Mouse (Mus musculus): ENCODE measurements around the gene Ak7. TPM values are rescaled to one million over a fixed set of nuclear protein-coding genes. Genes with fewer than 3 reads are reported as not detected.

Ak7 gene
- polyA plus RNA-seq, 2 experiments = 0.04 TPM; not detected in 1

DNA sequence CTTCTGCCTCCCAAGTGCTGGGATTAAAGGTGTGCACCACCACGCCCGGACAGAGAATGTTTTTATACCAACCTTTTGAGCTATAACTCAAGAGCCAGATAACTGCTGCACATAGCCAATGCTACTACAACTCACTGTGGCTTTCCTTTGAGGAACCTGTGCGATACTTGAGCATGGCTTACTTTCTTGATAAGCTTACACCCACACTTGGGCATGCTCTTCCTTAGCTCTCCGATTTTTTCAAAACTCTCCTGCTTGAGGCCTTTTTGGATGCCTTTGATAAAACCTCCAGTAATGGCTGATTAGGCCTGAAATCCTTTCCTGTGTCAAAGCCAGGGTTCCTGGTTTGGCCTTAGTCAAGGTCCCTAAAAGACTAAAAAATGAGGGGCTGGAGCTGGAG lies 71.9 kb downstream of the Ak7 start:
- no peaks in the 10 kb centered on the region for H3K36me3 ChIP-seq (replicated peaks; ENCODE audit: control insufficient read depth, insufficient read depth, low read depth)
- no peak for TF ChIP-seq CTCF (IDR thresholded peaks at IDR 0.05; ENCODE audit: low read depth)
- TF ChIP-seq EP300 (IDR thresholded peaks at IDR 0.05; ENCODE audit: low read depth) = no peak
- DNase-seq (ENCODE audit: low read depth in 3 of 3, low spot score in 3 of 3) (no peak), ATAC-seq (ENCODE audit: insufficient read depth) (no peak)
- H3K4me3 ChIP-seq (ENCODE audit: insufficient read depth in 1 of 2, low read depth in 2 of 2, low read length in 2 of 2) = no peak overlapping the region
- H3K9me3 ChIP-seq (ENCODE audit: control insufficient read depth, low read length) = no peaks in the 10 kb centered on the region
- H3K9ac ChIP-seq (replicated peaks) = no peak overlapping the region
- no peak overlapping the region for H3K4me2 ChIP-seq (ENCODE audit: low read depth)
- no peak overlapping the region for H3K27ac ChIP-seq
- H3K4me1 ChIP-seq (replicated peaks; ENCODE audit: control insufficient read depth in 2 of 2, insufficient read depth in 2 of 2, low read length in 1 of 2) = no peaks in the 10 kb centered on the region
- WGBS (ENCODE audit: insufficient replicate concordance) = 46% methylated on average over 4 of the region's 4 CpGs
- H3K27me3 ChIP-seq (ENCODE audit: control insufficient read depth, insufficient read depth, low read length) = no peaks in the 10 kb centered on the region

DNA sequence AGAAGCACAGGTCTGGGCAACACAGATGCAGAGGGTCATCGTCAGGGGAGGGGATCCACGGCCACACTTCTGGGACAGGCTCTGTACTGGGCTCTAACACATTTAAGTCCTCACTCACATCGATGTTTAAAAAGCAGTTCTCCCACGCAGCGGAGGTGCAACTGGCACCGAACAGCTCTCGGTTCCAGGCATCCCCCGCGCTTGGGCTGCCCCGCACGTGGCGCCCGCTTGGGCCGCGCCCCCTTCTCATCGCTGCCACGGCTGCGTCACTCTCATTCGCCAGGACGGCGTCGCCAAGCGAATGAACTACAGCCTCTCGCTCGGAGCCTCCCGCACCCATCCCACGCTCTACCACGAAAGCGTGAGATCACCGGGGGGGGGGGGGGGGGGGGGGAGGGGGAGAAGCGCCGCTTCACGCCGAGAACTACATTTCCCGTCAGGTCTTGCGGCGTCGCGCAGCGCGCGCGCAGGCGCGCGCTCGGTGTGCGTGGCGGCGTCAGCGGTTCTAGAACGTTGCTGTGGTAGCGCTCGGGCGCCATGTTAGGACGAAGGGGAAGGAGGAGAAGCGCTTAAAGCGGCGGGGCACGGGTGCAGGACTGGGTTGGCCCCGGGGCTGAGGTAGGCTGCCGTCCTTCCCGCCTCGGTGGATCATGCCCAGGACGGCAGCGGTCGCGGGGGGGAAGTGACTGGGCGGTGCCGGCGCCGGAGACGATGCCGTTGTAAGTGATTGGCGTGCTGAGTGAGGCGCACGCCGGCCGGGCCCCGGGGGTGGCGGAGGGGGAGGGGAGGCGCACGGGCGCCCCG lies 78.6 kb downstream of the Ak7 start, which contains the start of gene Papola:
Gene Papola (plus strand): TSS at position 499 of the 804 bp plus-strand sequence.
- under 1% methylated on average over 80 of the region's 85 CpGs for WGBS (ENCODE audit: insufficient replicate concordance)
- no peaks in the 10 kb centered on the region for H3K9me3 ChIP-seq (ENCODE audit: control insufficient read depth, low read length)
- TF ChIP-seq CTCF (IDR thresholded peaks at IDR 0.05; ENCODE audit: low read depth) = no peak
- no peak for TF ChIP-seq EP300 (IDR thresholded peaks at IDR 0.05; ENCODE audit: low read depth)

DNA sequence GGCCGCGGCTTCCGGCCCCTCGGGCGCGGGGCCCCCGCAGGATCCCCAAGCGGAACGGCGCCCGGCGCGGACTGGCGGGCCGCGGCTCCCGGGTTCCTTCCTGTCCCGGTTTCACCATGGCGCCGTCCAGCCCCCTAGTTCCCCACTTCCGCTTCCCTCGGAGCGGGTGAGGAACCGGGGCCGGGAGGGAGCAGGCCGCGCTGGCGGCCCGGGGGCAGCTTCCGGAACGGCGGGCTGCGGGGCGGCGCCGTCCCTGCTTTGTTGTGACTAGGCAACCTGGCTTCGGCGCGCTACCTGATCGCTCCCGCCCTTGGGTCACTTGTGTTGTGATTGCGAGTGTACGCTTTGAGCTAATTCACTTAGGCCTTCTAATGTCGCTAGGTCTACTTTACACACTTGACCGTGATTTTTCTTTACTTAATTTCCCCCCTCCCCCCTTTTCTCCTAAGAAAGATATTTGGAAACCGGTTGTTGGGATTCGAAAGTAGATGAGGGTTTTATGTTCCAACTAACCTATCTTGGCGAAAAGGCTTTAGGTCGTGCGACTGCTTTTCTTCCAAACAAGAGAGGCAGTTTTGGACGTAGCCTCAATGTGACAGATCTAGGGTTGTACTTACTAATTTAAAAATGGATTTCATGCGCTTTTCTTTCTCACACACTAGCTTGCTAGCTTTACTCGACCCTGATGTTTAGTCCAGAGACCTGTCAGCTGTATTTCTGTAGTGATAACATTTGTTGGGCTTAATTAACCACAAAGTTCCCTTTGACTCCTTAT lies 79.4 kb downstream of the Ak7 start:
- Histone ChIP-seq H3K9me3 (ENCODE audit: control insufficient read depth, low read length) (no peaks in the 10 kb centered on the region), H3K4me1 (replicated peaks; ENCODE audit: control insufficient read depth in 2 of 2, insufficient read depth in 2 of 2, low read length in 1 of 2) (peaks cover 12 to 14% of the 10 kb centered on the region in 2 experiments; a peak in 3 of 4 replicates), H3K4me3 (ENCODE audit: insufficient read depth in 1 of 2, low read depth in 2 of 2, low read length in 2 of 2) (peak overlapping the region; percentile 78 to 92), H3K4me2 (ENCODE audit: low read depth) (peak overlapping the region; percentile 94), H3K9ac (replicated peaks) (peak overlapping the region; percentile 93), H3K27me3 (ENCODE audit: control insufficient read depth, insufficient read depth, low read length) (no peaks in the 10 kb centered on the region), H3K27ac (peak overlapping the region; percentile 68), H3K36me3 (replicated peaks; ENCODE audit: control insufficient read depth, insufficient read depth, low read depth) (no peaks in the 10 kb centered on the region; the same call in 1 of the 2 replicates)
- WGBS (ENCODE audit: insufficient replicate concordance) = under 1% methylated on average over 51 of the region's 53 CpGs
- DNase-seq (ENCODE audit: low read depth in 3 of 3, low spot score in 3 of 3) (peak; percentile 38 to 54 (median 49)), ATAC-seq (ENCODE audit: insufficient read depth) (peak; percentile 74)
- TF ChIP-seq CTCF (IDR thresholded peaks at IDR 0.05; ENCODE audit: low read depth) = no peak
- TF ChIP-seq EP300 (IDR thresholded peaks at IDR 0.05; ENCODE audit: low read depth) = no peak

More for the DNA sequence above, 78.6 kb downstream of the Ak7 start, which contains the start of gene Papola:
- no peaks in the 10 kb centered on the region for H3K27me3 ChIP-seq (ENCODE audit: control insufficient read depth, insufficient read depth, low read length)
- H3K9ac ChIP-seq (replicated peaks) = peak within 1 kb of the TSS; percentile 93
- no peaks in the 10 kb centered on the region; the same call in 1 of the 2 replicates for H3K36me3 ChIP-seq (replicated peaks; ENCODE audit: control insufficient read depth, insufficient read depth, low read depth)
- H3K4me3 ChIP-seq (ENCODE audit: insufficient read depth in 1 of 2, low read depth in 2 of 2, low read length in 2 of 2) = peak within 1 kb of the TSS; percentile 78 to 92
- peak; percentile 77 to 80 (median 79) for DNase-seq (ENCODE audit: low read depth in 3 of 3, low spot score in 3 of 3)
- peaks cover 9 to 13% of the 10 kb centered on the region in 2 experiments; a peak in 3 of 4 replicates for H3K4me1 ChIP-seq (replicated peaks; ENCODE audit: control insufficient read depth in 2 of 2, insufficient read depth in 2 of 2, low read length in 1 of 2)
- H3K27ac ChIP-seq = peak within 1 kb of the TSS; percentile 68
- peak; percentile 90 for ATAC-seq (ENCODE audit: insufficient read depth)
- H3K4me2 ChIP-seq (ENCODE audit: low read depth) = peak within 1 kb of the TSS; percentile 94

DNA sequence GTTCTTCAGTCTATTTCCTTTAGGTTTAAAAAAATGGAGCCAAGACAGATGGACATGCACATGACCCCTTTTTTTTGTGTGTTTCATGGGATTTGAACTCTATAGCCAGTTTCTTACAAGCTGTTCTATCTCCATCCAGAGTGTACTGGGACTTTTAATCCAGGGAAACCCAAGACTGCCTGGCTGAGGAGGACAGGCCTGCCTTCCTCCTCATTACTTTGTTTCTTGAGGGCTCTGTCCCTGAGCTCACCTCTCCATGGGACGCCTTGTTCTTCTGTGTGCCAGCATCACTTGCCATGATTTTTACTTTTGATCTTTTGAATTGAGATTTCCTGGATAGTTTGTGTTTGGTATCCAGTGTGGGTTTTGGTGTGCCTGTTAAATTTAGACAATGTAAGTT lies 80.3 kb downstream of the Ak7 start:
- no peaks in the 10 kb centered on the region for H3K27me3 ChIP-seq (ENCODE audit: control insufficient read depth, insufficient read depth, low read length)
- H3K4me2 ChIP-seq (ENCODE audit: low read depth) = peak overlapping the region; percentile 94
- no peak overlapping the region for H3K27ac ChIP-seq
- H3K36me3 ChIP-seq (replicated peaks; ENCODE audit: control insufficient read depth, insufficient read depth, low read depth) = no peaks in the 10 kb centered on the region; the same call in 1 of the 2 replicates
- H3K4me1 ChIP-seq (replicated peaks; ENCODE audit: control insufficient read depth in 2 of 2, insufficient read depth in 2 of 2, low read length in 1 of 2) = peaks cover 12 to 14% of the 10 kb centered on the region in 2 experiments; a peak in 3 of 4 replicates
- peak overlapping the region; percentile 93 for H3K9ac ChIP-seq (replicated peaks)
- peak overlapping the region; percentile 78 to 92 for H3K4me3 ChIP-seq (ENCODE audit: insufficient read depth in 1 of 2, low read depth in 2 of 2, low read length in 2 of 2)
- TF ChIP-seq CTCF (IDR thresholded peaks at IDR 0.05; ENCODE audit: low read depth) = no peak
- no peak for TF ChIP-seq EP300 (IDR thresholded peaks at IDR 0.05; ENCODE audit: low read depth)
- 66% methylated on average over 1 of the region's 1 CpGs for WGBS (ENCODE audit: insufficient replicate concordance)
- DNase-seq (ENCODE audit: low read depth in 3 of 3, low spot score in 3 of 3) (no peak), ATAC-seq (ENCODE audit: insufficient read depth) (no peak)
- H3K9me3 ChIP-seq (ENCODE audit: control insufficient read depth, low read length) = no peaks in the 10 kb centered on the region

Measured in liver, embryonic 14.5 days (tissue).